Mouse (Mus musculus) CH12.LX (cell line): ENCODE measurements around the gene Bclaf3.

Experiments used
- ETS1 ChIP-seq: conservative IDR thresholded peaks from 2 replicates; pipeline ENCODE4 v1.6.1; 2012; ENCODE audit warnings: low read depth, mild to moderate bottlenecking, inconsistent platforms, low read length, improper control_type of control experiment, moderate library complexity
- MAFK ChIP-seq: IDR thresholded peaks from 2 replicates; pipeline ENCODE4 v1.6.1; 2011; ENCODE audit warnings: low read length, improper control_type of control experiment; ENCODE audit not compliant: insufficient replicate concordance
- PAX5 ChIP-seq: IDR thresholded peaks from 2 replicates; pipeline ENCODE4 v1.6.1; 2012; ENCODE audit warnings: low read length, inconsistent platforms, mixed read lengths
- POLR2A ChIP-seq: IDR thresholded peaks from 2 replicates; pipeline ENCODE4 v1.6.1; 2011; ENCODE audit warnings: low read depth, mild to moderate bottlenecking, improper control_type of control experiment, low read length
- POLR2AphosphoS2 ChIP-seq: IDR thresholded peaks from 2 replicates; pipeline ENCODE4 v1.6.1; 2011; ENCODE audit warnings: low read depth, low read length, improper control_type of control experiment
- TCF12 ChIP-seq: IDR thresholded peaks from 2 replicates; pipeline ENCODE4 v1.6.1; 2014; ENCODE audit warnings: low read depth, mild to moderate bottlenecking, inconsistent platforms, low read length, improper control_type of control experiment

- TF ChIP-seq POLR2A = no peak
- no peak for TF ChIP-seq ETS1
- no peak for TF ChIP-seq TCF12
- TF ChIP-seq PAX5 = no peak
- TF ChIP-seq POLR2AphosphoS2 = no peak
- TF ChIP-seq MAFK = no peak
Measured at GRCm38 (mm10) chrX:159541936-159542335, 15.4 kb downstream of the Bclaf3 start.
